Mouse (Mus musculus) kidney, adult 2 months (tissue): ENCODE measurements at regions not wholly inside any gene's neighbourhood (a gene's known extent, or its start where the extent isn't known, plus 50 kb on each side); places are given as distances from the start of the nearest gene placed in this dataset.

Experiments
- DNase-seq: peaks from one replicate; pipeline ENCODE4 v3.0.0; 2021
- H3K27ac ChIP-seq: fragments of 200-500 bp; 2 replicates; pipeline ENCODE4 v1.5.1; 2012; ENCODE audit warnings: low read depth, low read length, control low read depth, inconsistent platforms; ENCODE audit not compliant: insufficient read depth
- H3K27me3 ChIP-seq: fragments of 200-500 bp; replicated peaks from 2 replicates; pipeline ENCODE4 v1.6.1; 2012; ENCODE audit warnings: mild to moderate bottlenecking, moderate library complexity, low read length, inconsistent platforms; ENCODE audit not compliant: control insufficient read depth, insufficient read depth
- H3K36me3 ChIP-seq: fragments of 200-500 bp; 2 replicates; pipeline ENCODE4 v1.6.1; 2012; ENCODE audit warnings: mild to moderate bottlenecking, moderate library complexity, low read length, inconsistent platforms; ENCODE audit not compliant: control insufficient read depth, insufficient read depth
- H3K4me1 ChIP-seq: fragments of 200-500 bp; 2 replicates; pipeline ENCODE4 v1.6.1; 2011; ENCODE audit warnings: low read length; ENCODE audit not compliant: control insufficient read depth, insufficient read depth
- H3K4me3 ChIP-seq: fragments of 200-500 bp; 2 replicates; pipeline ENCODE4 v1.5.1; 2011; ENCODE audit warnings: mild to moderate bottlenecking, low read depth, low read length, control low read depth; ENCODE audit not compliant: insufficient read depth
- CTCF ChIP-seq: fragments of 200-500 bp; conservative IDR thresholded peaks from 2 replicates; pipeline ENCODE4 v1.5.1; 2011; ENCODE audit warnings: low read depth, mild to moderate bottlenecking, control low read depth, low read length, moderate library complexity, mixed read lengths; ENCODE audit not compliant: insufficient read depth, insufficient read length
- POLR2A ChIP-seq: fragments of 200-500 bp; IDR thresholded peaks from one replicate; pipeline ENCODE4 v1.6.1; 2011; ENCODE audit warnings: low read depth, low read length, control low read depth
- WGBS: fragments of 180-500 bp; shearing (Covaris S2); methylation state at CpG from one replicate; pipeline ENCODE4 v1.1.7; 2018; 5-methylcytosine and 5-hydroxymethylcytosine counted together

GRCm38 (mm10) chr6:100449087-100449486 is 161.8 kb upstream of the Rybp start:
- H3K4me1 ChIP-seq, result no peaks in the 10 kb centered on the region
- H3K4me3 ChIP-seq, result no peak overlapping the region
- no peak overlapping the region for H3K27ac ChIP-seq
- TF ChIP-seq CTCF, result no peak
- H3K27me3 ChIP-seq, result no peaks in the 10 kb centered on the region
- no peak for DNase-seq
- H3K36me3 ChIP-seq, result no peaks in the 10 kb centered on the region
- WGBS, result 97% methylated on average over 4 of the region's 4 CpGs

DNA sequence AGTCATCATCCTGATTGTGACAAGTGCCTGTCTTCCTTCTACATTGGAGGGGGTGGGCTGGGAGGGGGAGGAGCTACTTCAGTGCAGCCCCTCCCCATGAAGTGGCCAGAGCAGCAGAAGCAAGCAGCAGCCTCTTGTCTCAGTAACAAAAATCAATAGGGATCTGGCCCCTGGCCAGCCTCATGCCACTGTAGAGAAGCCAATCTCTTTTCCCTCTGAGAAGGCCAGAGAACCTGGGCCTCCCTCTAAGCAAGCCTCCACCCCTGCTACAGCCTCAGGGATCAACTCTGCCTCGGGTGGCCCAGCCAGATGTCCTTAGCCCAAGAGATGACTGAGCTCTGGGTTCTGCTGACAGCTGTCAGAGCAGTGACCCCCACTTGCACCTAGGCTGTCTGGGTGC is 159.9 kb upstream of the Rybp start:
- WGBS, result 44% methylated on average over 1 of the region's 1 CpGs
- Histone ChIP-seq H3K27me3 (no peaks in the 10 kb centered on the region), H3K27ac (no peak overlapping the region), H3K4me1 (no peaks in the 10 kb centered on the region), H3K4me3 (no peak overlapping the region), H3K36me3 (no peaks in the 10 kb centered on the region)
- no peak for DNase-seq
- TF ChIP-seq CTCF, result no peak
- no peak for TF ChIP-seq POLR2A

DNA sequence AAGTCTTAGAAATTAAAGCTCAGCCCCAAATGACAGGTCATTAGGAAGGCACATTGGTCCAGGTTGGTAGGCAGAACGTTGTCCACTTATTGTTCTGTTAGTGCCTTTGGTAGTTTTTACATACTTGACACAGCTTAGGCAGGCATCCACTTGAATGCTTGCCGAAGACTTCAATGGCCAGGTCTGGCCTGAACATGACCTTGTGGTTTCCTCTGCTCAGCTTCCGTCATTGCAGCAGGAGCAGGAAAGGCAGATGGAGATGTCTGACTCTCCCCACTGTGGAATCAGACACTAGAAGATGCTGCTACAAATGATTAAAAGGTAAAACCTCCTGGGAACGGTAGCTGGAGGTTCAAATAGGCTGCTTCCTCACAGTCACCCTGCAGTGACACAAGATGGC is 159.5 kb upstream of the Rybp start:
- no peaks in the 10 kb centered on the region for H3K27me3 ChIP-seq
- H3K27ac ChIP-seq, result no peak overlapping the region
- TF ChIP-seq CTCF, result no peak
- TF ChIP-seq POLR2A, result no peak
- H3K4me3 ChIP-seq, result no peak overlapping the region
- H3K36me3 ChIP-seq, result no peaks in the 10 kb centered on the region
- 68% methylated on average over 4 of the region's 4 CpGs for WGBS
- no peak for DNase-seq
- H3K4me1 ChIP-seq, result no peaks in the 10 kb centered on the region

DNA sequence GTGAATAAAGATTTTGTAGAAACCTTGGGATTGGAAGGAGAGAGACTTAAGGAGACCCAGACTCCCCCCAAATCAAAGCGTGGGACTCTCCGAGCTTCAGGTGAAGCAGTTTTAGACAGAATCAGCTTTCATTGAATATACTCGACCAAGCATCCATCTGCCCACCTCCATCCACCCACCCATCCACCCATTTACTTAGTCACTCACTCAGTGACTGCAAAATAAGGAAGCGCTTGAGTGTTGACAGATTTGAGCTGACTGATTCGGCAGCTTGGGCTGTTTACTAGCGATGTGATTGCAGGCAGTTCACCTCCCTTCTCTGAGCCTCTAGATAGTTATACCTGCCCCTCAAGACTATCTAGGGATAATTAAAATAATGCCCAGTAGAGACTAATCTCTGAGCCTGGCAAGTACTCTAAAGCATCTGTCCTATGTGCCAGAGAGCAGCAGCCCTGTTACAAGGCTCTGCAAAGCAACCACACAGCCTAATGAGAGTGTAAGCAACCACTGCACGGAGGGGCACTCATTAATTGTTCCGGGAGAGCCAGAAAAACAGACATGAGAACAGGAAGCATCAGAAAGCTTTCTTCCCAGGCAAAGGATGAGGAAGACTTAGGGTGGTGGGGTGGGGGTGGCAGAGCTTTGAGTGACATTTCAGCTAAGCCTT is 151.9 kb upstream of the Rybp start:
- Histone ChIP-seq H3K27ac (no peak overlapping the region), H3K27me3 (no peaks in the 10 kb centered on the region), H3K4me1 (no peaks in the 10 kb centered on the region), H3K4me3 (no peak overlapping the region), H3K36me3 (no peaks in the 10 kb centered on the region)
- no peak for DNase-seq
- 26% methylated on average over 8 of the region's 8 CpGs for WGBS
- TF ChIP-seq CTCF (no peak), POLR2A (no peak)

DNA sequence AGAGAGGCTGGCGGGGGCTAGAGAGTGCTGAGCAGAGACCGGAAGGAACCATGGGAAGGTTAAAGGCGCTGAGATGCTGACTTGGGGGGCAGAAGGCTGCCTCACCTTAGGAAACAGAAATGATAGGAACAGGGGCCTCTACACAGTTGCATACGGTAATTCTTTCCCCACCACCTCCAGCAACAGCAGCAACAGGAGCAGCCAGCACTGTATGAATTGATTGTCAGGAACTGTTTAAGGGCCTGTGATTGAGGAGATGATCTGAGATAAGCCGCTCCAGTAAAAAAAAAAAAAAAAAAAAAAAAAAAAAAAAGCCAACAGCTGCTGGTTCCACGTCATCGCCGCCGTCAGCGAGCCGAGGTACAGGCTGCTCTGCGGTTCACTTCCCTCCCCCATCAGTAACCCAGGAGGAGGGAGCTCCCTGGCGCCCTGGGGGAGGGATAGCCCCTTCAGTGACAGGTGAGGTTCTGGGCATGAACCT is 151.3 kb upstream of the Rybp start:
- no peaks in the 10 kb centered on the region for H3K36me3 ChIP-seq
- H3K27me3 ChIP-seq, result no peaks in the 10 kb centered on the region
- WGBS, result 2% methylated on average over 13 of the region's 13 CpGs
- H3K4me3 ChIP-seq, result no peak overlapping the region
- peak; percentile 14 for DNase-seq
- no peak for TF ChIP-seq CTCF
- no peak overlapping the region for H3K27ac ChIP-seq
- no peaks in the 10 kb centered on the region for H3K4me1 ChIP-seq

DNA sequence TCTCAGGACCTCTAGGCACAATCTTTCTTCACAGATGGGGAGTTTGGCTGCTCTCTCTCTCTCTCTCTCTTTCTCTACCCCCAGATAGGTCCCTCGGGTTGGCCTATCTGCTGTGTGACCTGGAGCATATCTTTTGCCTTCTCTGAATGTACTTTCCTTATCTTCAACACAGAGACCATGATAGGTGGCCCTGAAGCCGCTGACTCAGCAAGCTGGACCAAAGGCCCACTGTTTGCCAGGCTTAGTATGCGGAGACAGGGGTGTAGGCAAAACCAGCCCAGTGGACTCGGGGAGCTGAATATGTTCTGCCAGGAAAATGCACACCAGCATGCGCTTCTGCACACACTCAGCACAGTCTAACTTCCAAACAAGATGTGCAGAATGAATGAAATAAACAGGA is 150.7 kb upstream of the Rybp start:
- H3K36me3 ChIP-seq, result no peaks in the 10 kb centered on the region
- no peak overlapping the region for H3K4me3 ChIP-seq
- no peak for DNase-seq
- H3K27me3 ChIP-seq, result no peaks in the 10 kb centered on the region
- TF ChIP-seq CTCF (no peak), POLR2A (no peak)
- WGBS, result 72% methylated on average over 5 of the region's 5 CpGs
- H3K4me1 ChIP-seq, result no peaks in the 10 kb centered on the region
- H3K27ac ChIP-seq, result no peak overlapping the region

- H3K27ac ChIP-seq, result no peak overlapping the region
- no peaks in the 10 kb centered on the region for H3K36me3 ChIP-seq
- TF ChIP-seq POLR2A (no peak), CTCF (no peak)
- H3K27me3 ChIP-seq, result no peaks in the 10 kb centered on the region
- H3K4me3 ChIP-seq, result no peak overlapping the region
- WGBS, result 79% methylated on average over 2 of the region's 2 CpGs
- no peaks in the 10 kb centered on the region for H3K4me1 ChIP-seq
- no peak for DNase-seq
Observed at GRCm38 (mm10) chr6:100436507-100436906, 149.2 kb upstream of the Rybp start.
